Mouse (Mus musculus): ENCODE data around the gene Cym.

Cym gene

GRCm38 (mm10) chr3:107225820-107226219, 4.3 kb upstream of the Cym start:
- no peak for DNase-seq (ENCODE audit: low read depth, low spot score)

DNA sequence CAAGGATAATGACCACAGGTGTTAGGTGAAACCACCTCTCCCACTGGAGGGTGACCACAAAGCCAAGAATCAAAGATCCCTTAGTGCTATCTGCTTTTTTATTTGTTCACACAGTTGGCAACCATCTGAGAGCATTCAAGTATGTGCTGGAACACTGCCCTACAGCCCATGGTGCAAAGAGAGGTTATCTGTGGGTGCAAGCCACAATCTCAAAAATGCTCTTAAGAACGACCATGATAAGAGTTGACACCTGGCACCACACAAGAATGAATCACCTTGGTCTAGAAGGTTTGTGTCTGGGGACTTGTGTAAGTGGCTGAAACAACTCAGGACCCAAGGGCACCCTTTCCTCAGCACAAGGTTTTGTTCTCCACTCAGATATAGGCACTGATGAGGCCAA, 1.7 kb upstream of the Cym start:
- no peak for DNase-seq (ENCODE audit: low read depth, low spot score)

- peak; percentile 63 for DNase-seq (ENCODE audit: low read depth, low spot score)
Measured at GRCm38 (mm10) chr3:107218572-107218971, 3.0 kb downstream of the Cym start.

- no peak for DNase-seq (ENCODE audit: low read depth, low spot score)
Measured at GRCm38 (mm10) chr3:107217101-107217480, 4.4 kb downstream of the Cym start.

DNA sequence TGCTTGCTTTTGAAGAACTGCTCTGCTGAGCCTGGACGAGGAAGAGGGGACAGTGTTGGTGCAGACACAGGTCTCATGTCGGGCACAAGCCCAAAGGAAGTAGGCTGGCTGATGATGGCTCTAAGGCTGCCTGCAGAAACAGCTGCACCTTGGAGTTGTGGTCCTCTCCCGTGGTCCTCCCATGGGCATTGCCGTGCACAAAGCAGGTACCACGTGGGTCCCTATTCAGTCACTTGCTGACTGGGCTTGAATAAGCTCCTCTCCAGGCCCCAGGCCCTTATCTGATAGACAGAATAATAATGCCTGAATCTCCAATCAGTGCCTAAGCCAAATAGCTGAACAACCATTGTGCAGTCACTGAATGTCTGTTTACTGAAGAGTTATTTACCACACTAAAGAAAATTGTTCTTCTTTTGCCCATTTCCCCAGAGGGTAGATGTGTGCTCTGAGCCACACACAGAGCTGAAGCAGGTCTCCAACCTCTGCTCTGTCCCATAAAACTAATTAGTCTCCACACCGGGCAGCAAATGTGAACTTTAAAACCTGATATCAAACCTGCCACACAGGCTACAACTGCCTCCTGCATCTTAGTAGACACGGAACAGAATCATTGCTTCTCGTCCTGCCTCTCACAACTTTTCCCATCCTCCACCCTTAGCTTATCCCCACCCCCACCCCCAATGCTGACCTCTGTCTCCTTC, 5.0 kb downstream of the Cym start:
- DNase-seq (ENCODE audit: low read depth, low spot score): no peak

DNA sequence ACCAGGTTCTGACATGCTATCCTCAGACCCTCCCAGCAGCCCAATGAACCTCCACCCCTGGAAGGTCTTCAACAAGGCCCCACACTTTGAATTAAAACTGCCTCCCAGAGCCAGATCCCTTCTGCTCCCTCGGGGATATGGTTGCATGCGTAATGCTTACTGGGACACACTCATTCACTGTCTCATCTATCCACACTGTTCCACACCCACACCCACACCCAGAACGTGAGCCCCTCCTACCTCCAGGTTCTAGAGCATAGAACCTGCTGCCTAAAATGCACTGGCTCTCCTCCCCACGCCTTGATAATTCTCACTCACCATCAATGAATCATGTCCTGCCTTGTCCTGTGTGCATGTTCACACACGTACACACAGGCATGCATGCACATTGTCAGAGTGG, 6.9 kb downstream of the Cym start:
- peak; percentile 55 for DNase-seq (ENCODE audit: low read depth, low spot score)

DNA sequence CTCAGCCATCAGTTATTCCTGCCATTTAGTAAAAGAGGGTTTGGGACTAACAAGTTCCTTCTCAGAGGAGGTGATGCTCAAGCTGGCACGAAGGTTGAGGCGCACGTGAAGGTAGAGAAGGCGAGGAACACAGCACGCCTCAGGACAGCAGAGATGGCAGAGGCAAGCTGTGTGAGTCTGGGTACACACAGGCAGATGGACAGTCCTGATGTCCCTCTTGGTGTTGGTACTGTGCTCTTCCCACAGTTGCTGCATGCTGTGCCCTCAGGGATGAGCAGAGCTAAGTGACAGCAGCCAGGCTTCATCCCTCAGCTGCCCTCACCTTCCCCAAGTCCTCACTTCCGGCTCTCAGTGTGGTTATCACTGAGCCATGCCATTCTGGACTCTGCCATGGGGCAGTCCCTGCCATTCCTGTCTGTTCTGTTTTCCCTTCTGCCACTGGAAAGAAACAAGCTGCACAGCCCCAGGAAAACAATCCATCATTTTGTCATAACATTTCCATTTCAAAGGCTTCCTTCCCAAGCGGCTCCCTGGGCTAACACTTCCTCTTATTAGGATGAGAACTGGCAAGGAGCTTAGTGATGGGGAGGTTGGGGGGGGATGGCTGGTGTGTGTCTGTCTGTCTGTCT, 13.8 kb downstream of the Cym start:
- DNase-seq (ENCODE audit: low read depth, low spot score): peak; percentile 20

DNA sequence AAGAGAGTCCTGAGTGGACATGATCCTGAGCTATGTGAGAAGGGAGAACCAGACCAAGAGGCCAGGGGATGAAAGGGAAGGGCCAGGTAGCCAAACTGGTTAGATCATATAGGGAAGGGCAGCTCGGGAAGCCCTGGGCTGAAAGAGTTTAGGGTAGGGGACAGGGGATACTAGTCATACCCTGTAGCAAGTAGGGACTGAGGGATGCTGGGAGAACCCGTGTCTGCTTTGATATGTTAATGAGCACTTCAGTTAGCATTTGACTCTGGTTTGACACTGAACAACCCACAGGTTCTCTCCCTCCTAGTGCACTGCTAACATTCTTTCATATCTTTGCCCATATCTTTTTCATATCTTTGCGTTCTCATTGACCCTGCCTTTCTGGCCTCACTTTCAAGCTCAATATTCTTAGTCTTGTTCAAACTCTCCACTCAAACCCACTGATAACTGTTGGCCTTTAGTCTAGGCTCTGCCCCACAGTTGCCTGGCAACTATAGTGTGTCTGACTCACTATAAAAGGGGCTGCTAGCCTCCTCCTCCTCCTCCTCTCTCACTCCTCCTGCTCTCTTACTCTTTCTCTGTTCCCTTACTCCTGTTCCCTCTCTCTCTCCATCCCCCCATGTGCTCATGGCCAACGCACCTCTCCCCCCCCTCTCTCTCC, 14.9 kb downstream of the Cym start:
- peak; percentile 52 for DNase-seq (ENCODE audit: low read depth, low spot score)

- DNase-seq (ENCODE audit: low read depth, low spot score): peak; percentile 82
Measured at GRCm38 (mm10) chr3:107205994-107206393, 15.5 kb downstream of the Cym start.

GRCm38 (mm10) chr3:107205170-107205569, 16.4 kb downstream of the Cym start:
- DNase-seq (ENCODE audit: low read depth, low spot score): no peak

DNA sequence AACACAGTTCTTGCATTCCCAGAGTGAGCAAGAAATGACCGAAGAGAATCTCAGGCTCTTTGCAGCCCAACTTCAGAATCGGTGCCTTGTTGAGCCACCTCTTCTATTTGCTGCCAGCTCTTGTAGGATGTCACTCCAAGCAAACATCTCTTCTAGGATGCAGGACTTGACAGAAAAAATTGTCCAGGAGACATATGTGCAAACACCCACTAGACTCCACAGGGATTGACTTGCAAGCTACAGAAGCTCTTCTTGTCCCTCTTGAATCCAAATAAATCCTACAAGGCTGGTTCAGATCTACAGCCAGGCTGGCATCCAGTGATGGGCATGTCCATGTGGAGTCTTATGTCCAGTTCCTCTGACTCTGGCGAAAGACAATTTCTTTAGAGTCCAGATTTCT, 17.1 kb downstream of the Cym start:
- peak; percentile 32 for DNase-seq (ENCODE audit: low read depth, low spot score)

- peak; percentile 34 for DNase-seq (ENCODE audit: low read depth, low spot score)
Measured at GRCm38 (mm10) chr3:107201310-107202180, 20.0 kb downstream of the Cym start.

- DNase-seq (ENCODE audit: low read depth, low spot score): peak; percentile 92
Measured at GRCm38 (mm10) chr3:107188226-107188899, 33.2 kb downstream of the Cym start.

DNA sequence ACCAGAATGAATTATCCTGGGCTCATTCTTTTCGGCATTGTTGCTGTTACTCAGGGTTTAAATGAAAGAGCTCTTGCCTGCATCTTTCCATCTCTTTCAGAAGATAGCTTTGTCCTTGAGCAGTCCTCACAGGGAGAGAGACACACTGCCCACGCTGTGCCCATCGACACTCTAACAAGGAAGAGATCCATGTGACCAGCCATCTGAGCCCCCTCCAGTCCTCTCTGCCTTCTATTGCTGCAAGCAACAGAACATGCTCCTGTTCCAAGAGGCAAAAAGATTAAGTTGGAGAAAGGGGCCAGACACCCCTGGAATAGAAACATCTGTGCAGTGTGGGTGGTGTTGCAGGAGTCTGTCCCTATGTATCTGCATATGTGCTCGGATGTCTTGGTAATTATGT, 34.5 kb downstream of the Cym start:
- DNase-seq (ENCODE audit: low read depth, low spot score): peak; percentile 48

DNA sequence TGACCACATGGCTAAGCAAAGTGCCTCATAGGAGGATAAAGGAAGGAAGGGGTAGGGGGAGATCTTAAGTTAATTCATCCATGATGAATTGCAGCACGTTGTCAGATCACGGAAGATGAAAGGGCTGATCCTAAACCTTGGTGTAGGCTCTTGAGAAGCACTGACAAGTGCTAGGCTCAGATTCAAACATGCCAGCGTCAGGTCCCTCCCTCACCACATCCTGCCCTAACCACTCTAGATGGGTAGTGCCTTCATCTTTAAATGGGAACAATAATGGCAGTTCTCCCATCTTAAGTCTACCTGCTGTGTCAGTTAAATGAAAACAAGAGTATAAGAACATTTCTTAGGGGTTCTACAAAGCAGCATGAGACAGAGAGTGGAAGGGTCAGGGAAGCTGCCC, 35.9 kb downstream of the Cym start:
- DNase-seq (ENCODE audit: low read depth, low spot score): no peak

DNA sequence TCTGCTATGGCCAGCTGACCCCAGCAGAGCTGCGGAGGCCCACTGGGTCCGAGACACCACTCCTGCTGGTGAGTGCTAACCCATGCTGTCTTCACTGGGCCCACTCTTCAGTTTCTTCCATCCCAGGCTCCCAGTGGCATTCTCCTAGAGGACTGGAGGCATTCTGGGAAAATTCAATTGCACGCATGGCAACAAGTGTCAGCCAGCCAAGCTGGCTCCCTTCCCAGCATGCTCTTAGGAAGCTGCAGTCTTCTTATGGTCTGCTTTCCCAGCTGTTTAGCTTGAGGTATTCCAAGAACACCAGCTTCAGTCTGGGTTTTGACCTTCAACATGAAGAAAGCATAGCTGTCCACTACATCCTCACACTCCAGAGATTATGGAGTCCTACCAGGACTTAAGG, 38.4 kb downstream of the Cym start:
- peak; percentile 45 for DNase-seq (ENCODE audit: low read depth, low spot score)

DNA sequence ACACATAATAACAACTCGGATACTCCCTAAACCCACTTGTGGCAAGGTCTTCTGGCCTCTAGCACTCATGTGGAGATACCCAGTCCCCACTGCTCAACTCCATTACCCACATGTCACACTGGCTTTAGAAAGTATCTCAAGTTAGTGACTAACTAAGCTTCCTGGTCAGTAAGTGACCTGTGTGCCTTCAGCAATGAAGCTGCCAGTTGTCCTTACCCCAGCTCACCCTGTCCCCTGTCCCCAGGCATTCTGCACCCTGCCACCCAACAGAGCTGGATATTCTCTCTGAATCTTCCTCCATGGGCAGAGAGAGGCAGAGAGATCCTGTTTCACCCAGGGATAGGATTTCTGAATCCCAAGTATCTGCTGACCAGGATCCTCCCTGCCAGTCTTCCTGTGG, 38.8 kb downstream of the Cym start, which contains the start of gene Kcna10:
Kcna10 (plus strand) TSS at position 301 of the 400 bp plus-strand sequence.
- no peak for DNase-seq (ENCODE audit: low read depth, low spot score)

- no peak for DNase-seq (ENCODE audit: low read depth, low spot score)
Measured at GRCm38 (mm10) chr3:107180860-107181259, 40.7 kb downstream of the Cym start.

- DNase-seq (ENCODE audit: low read depth, low spot score): peak; percentile 93
Measured at GRCm38 (mm10) chr3:107176501-107176900, 45.0 kb downstream of the Cym start.

DNA sequence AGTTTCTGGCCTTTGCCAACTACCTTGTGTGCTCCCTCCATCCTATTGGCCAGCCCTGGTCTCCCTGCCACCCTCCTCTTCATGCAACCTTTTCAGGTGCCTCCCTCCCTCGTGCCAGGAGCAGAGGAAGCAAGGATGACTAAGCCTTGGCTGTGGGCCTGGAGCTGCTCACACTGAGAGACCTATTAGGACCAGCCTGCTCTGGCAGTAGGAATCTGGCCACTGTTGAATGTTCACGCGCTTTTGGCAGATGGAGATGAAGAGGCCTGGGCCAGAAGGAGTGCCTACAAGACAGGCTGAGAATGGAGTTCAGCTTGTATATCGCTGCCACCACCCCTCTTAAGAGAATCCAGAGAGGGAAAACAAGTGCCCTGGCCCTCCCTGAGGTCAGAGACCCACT, 46.0 kb downstream of the Cym start:
- DNase-seq (ENCODE audit: low read depth, low spot score): peak; percentile 100

DNA sequence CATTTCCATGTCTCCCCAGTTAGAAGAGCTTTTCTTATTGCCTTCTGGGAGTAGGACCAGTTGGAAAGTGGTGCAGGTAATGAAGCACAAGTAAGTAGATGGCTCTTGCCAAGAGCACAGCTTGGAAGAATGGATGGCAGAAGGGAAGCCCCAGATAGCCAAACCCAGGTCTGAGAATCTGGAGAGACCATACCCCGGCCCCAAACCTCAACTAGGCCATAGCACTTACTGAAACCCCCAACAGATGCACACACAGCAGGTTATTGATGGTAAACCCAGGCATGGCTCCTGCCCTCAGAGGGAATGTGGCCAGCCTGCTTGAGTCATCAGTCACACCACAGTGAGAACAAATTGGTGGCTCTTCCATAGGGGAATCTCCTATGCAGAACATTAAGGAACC, 49.0 kb downstream of the Cym start:
- DNase-seq (ENCODE audit: low read depth, low spot score): peak; percentile 98

Measured in brain, adult 2 months (tissue).